Mouse (Mus musculus): ENCODE data around the gene Kptn. TPM values are rescaled to one million over a fixed set of nuclear protein-coding genes. Genes with fewer than 3 reads are reported as not detected.

Kptn gene
- polyA plus RNA-seq, 1 experiment = not detected

GRCm38 (mm10) chr7:16172141-16172581 lies 52.5 kb downstream of the Kptn start:
- H3K27ac ChIP-seq (ENCODE audit: insufficient read depth, low read depth, low read length) = no peak overlapping the region
- no peak for TF ChIP-seq CTCF (IDR thresholded peaks at IDR 0.05; ENCODE audit: insufficient read depth, low read depth, low read length)
- no peak for TF ChIP-seq POLR2A (IDR thresholded peaks at IDR 0.05; ENCODE audit: insufficient read depth, low read depth, low read length)
- H3K4me3 ChIP-seq (ENCODE audit: insufficient read depth, low read depth, low read length) = no peak overlapping the region
- peaks cover 26% of the 10 kb centered on the region for H3K4me1 ChIP-seq (ENCODE audit: control insufficient read depth, insufficient read depth, low read length)
- 57% methylated on average over 1 of the region's 1 CpGs for WGBS

- no peak overlapping the region for H3K27ac ChIP-seq (ENCODE audit: insufficient read depth, low read depth, low read length)
- no peak overlapping the region for H3K4me3 ChIP-seq (ENCODE audit: insufficient read depth, low read depth, low read length)
- peaks cover 26% of the 10 kb centered on the region for H3K4me1 ChIP-seq (ENCODE audit: control insufficient read depth, insufficient read depth, low read length)
- TF ChIP-seq CTCF (IDR thresholded peaks at IDR 0.05; ENCODE audit: insufficient read depth, low read depth, low read length) (no peak), POLR2A (IDR thresholded peaks at IDR 0.05; ENCODE audit: insufficient read depth, low read depth, low read length) (no peak)
- WGBS = 31% methylated on average over 1 of the region's 1 CpGs
Measured at GRCm38 (mm10) chr7:16172586-16173140, 53.0 kb downstream of the Kptn start.

DNA sequence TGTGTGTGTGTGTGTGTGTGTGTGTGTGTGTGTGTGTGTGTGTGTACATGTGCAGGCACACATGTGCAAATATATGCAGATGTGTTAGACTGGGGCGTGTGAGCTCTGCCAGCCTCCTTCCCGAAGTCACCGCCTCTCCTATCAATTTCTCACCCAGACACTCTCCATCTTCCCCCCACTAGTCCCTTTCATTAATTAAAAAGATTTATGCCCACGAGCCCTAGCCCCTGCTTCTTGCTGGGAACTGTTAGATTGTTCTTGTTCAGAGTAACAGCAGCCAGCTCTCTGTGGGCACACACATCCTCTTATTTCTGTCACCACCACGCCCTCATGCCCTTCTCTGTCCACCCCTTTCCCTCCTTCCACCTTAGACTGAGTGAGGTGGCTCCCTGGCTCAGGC lies 53.5 kb downstream of the Kptn start:
- TF ChIP-seq POLR2A (IDR thresholded peaks at IDR 0.05; ENCODE audit: insufficient read depth, low read depth, low read length) = no peak
- TF ChIP-seq CTCF (IDR thresholded peaks at IDR 0.05; ENCODE audit: insufficient read depth, low read depth, low read length) = no peak
- Histone ChIP-seq H3K27ac (ENCODE audit: insufficient read depth, low read depth, low read length) (no peak overlapping the region), H3K4me3 (ENCODE audit: insufficient read depth, low read depth, low read length) (no peak overlapping the region), H3K4me1 (ENCODE audit: control insufficient read depth, insufficient read depth, low read length) (peaks cover 26% of the 10 kb centered on the region)
- WGBS = 37% methylated on average over 5 of the region's 5 CpGs

GRCm38 (mm10) chr7:16174597-16175541 lies 55.2 kb downstream of the Kptn start, which contains the start of gene Meis3:
Meis3 (plus strand) TSS chr7:16175090.
- 0 out of 2 replicates have a peak within 1 kb of the TSS, but pooled peaks have one; percentile 43 for H3K27ac ChIP-seq (ENCODE audit: insufficient read depth, low read depth, low read length)
- TF ChIP-seq POLR2A (IDR thresholded peaks at IDR 0.05; ENCODE audit: insufficient read depth, low read depth, low read length) (peak; percentile 42), CTCF (IDR thresholded peaks at IDR 0.05; ENCODE audit: insufficient read depth, low read depth, low read length) (peak; percentile 72)
- whole genome bisulfite sequencing = under 1% methylated on average over 42 of the region's 42 CpGs
- H3K4me3 ChIP-seq (ENCODE audit: insufficient read depth, low read depth, low read length) = peak within 1 kb of the TSS; percentile 81
- H3K4me1 ChIP-seq (ENCODE audit: control insufficient read depth, insufficient read depth, low read length) = peaks cover 26% of the 10 kb centered on the region

DNA sequence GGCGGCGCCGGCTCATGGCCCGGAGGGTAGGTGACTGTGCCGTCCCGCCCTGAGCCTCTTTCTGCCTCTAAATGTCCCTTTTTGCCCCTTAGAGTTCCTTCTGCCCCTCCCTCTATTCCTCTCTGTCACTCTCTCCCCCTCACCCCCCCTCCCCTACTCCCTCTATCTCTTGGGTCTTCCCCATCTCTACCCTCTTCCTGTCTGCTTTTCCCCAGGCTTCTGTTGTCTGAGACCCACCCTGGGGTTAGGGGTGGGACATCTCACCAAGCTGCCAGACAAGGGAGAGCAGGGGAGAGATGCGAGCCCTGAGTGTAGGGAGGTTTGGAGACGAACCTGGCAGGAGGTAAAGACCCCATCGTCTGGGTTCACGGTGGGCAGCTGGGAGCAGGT lies 55.8 kb downstream of the Kptn start:
- WGBS = 1% methylated on average over 10 of the region's 10 CpGs
- no peak; the same call in 1 of the 2 replicates for TF ChIP-seq POLR2A (IDR thresholded peaks at IDR 0.05; ENCODE audit: insufficient read depth, low read depth, low read length)
- no peak for TF ChIP-seq CTCF (IDR thresholded peaks at IDR 0.05; ENCODE audit: insufficient read depth, low read depth, low read length)
- Histone ChIP-seq H3K27ac (ENCODE audit: insufficient read depth, low read depth, low read length) (0 out of 2 replicates have a peak overlapping the region, but pooled peaks have one; percentile 43), H3K4me3 (ENCODE audit: insufficient read depth, low read depth, low read length) (peak overlapping the region; percentile 81), H3K4me1 (ENCODE audit: control insufficient read depth, insufficient read depth, low read length) (peaks cover 26% of the 10 kb centered on the region)

Other genes starting within 250 kb of the Kptn start
- not detected in 2 replicates for gene Crx, start 239.9 kb upstream of the Kptn start, polyA plus RNA-seq (2012; ENCODE audit: insufficient read depth, insufficient read length, low replicate concordance, missing spikeins)
- not detected in 2 replicates for gene Crxos, start 237.3 kb upstream of the Kptn start, polyA plus RNA-seq (2012; ENCODE audit: insufficient read depth, insufficient read length, low replicate concordance, missing spikeins)
- gene Selenow, start 197.5 kb upstream of the Kptn start, polyA plus RNA-seq (2012; ENCODE audit: insufficient read depth, insufficient read length, low replicate concordance, missing spikeins) = 430 TPM in 1 of 2 replicates, not detected in the other
- not detected in 2 replicates for gene Nop53, start 173.8 kb upstream of the Kptn start, polyA plus RNA-seq (2012; ENCODE audit: insufficient read depth, insufficient read length, low replicate concordance, missing spikeins)
- gene Ehd2, start 152.3 kb upstream of the Kptn start, polyA plus RNA-seq (2012; ENCODE audit: insufficient read depth, insufficient read length, low replicate concordance, missing spikeins) = not detected in 2 replicates
- gene Bicra, start 72.0 kb upstream of the Kptn start, polyA plus RNA-seq (2012; ENCODE audit: insufficient read depth, insufficient read length, low replicate concordance, missing spikeins) = not detected in 2 replicates
- not detected in 2 replicates for gene Zfp541, start 58.1 kb upstream of the Kptn start, polyA plus RNA-seq (2012; ENCODE audit: insufficient read depth, insufficient read length, low replicate concordance, missing spikeins)
- not detected in 2 replicates for gene Napa, start 21.4 kb upstream of the Kptn start, polyA plus RNA-seq (2012; ENCODE audit: insufficient read depth, insufficient read length, low replicate concordance, missing spikeins)
- gene Slc8a2, start 9.9 kb downstream of the Kptn start, polyA plus RNA-seq (2012; ENCODE audit: insufficient read depth, insufficient read length, low replicate concordance, missing spikeins) = not detected in 2 replicates
- not detected in 2 replicates for gene Meis3, start 55.2 kb downstream of the Kptn start, polyA plus RNA-seq (2012; ENCODE audit: insufficient read depth, insufficient read length, low replicate concordance, missing spikeins)
- not detected in 2 replicates for gene Dhx34, start 102.1 kb downstream of the Kptn start, polyA plus RNA-seq (2012; ENCODE audit: insufficient read depth, insufficient read length, low replicate concordance, missing spikeins)
- gene C5ar2, start 124.3 kb downstream of the Kptn start, polyA plus RNA-seq (2012; ENCODE audit: insufficient read depth, insufficient read length, low replicate concordance, missing spikeins) = not detected in 2 replicates
- gene C5ar1, start 139.6 kb downstream of the Kptn start, polyA plus RNA-seq (2012; ENCODE audit: insufficient read depth, insufficient read length, low replicate concordance, missing spikeins) = not detected in 2 replicates
- not detected in 2 replicates for gene Inafm1, start 153.7 kb downstream of the Kptn start, polyA plus RNA-seq (2012; ENCODE audit: insufficient read depth, insufficient read length, low replicate concordance, missing spikeins)
- not detected in 2 replicates for gene Ccdc9, start 166.9 kb downstream of the Kptn start, polyA plus RNA-seq (2012; ENCODE audit: insufficient read depth, insufficient read length, low replicate concordance, missing spikeins)
- gene Bbc3, start 188.5 kb downstream of the Kptn start, polyA plus RNA-seq (2012; ENCODE audit: insufficient read depth, insufficient read length, low replicate concordance, missing spikeins) = not detected in 2 replicates